Mouse (Mus musculus): Measurements from ENCODE around the gene Frmpd1.

DNA sequence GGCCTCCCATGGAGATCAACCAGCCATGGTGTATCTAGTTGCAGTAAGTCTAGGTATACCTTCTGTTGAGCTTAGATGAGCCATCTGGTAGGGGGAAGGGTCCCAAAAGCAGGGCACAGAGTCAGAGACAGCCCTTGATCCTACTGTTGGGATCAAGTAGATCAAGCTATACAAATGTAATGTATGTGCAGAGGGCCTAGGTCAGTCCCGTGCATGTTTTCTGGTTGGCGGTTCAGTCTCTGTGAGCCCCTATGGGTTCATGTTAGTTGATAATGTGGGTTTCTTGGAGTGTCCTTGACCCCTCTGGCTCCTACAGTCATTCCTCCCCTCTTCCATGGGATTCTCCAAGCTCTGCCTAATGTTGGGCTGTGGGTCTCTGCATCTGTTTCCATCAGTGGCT, 126.4 kb downstream of the Frmpd1 start:
- TF ChIP-seq CTCF (IDR thresholded peaks at IDR 0.05; ENCODE audit: low read depth) (no peak), EP300 (optimal IDR thresholded peaks at IDR 0.05) (no peak)

Data from stomach, postnatal 0 days (tissue).